Mouse (Mus musculus) frontal cortex, postnatal 10 days (tissue): ENCODE results near the gene F13b.
A peak's percentile ranks its signal among the peaks of the same experiment; 100 is the strongest.

Experiments
- DNase-seq, 2 experiments: peaks; one replicate each; pipeline ENCODE4 v3.0.0; 2022; ENCODE audit warnings: low spot score in 2 of 2, mixed read lengths in 1 of 2

The F13b gene

GRCm38 (mm10) chr1:139501258-139501752, at the start of gene F13b:
Gene F13b (plus strand): TSS chr1:139501702.
- no peak for DNase-seq

- peak; percentile 87 to 88 for DNase-seq
Observed at GRCm38 (mm10) chr1:139454340-139455225, 46.9 kb upstream of the F13b start, which contains the start of gene Aspm. Gene Aspm (plus strand): TSS chr1:139454772.

DNA sequence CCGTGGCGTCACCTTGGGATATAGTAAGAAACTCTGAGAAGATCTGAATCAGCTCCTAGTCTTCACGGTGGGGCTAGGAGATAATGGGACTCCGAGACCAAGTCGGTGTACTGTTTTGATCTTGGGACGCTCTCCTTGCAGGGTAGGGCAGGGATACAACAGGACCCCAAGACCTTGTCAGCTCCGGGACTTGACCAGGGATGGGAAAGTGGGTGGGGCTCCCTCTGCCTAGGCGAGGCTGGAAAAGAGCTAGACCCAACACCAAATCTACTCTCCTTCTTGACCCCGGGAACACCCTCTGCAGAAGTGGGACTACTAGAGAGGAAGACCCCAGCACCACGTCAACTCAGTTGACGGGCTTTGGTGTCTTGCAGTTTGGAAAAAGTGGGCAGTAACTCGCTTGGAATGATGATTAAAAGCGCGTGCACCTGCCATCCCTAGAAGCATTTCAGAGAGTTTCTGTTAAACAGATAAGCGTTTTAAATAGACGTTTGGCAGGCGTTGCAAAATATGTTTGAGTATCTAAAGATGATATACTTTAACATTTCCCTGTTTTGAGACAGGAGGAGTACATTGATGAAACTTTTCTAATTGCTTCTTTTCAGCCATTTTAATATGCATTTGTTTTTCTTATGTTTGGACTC, 46.2 kb upstream of the F13b start:
- DNase-seq: no peak

GRCm38 (mm10) chr1:139460807-139461206, 40.7 kb upstream of the F13b start:
- no peak for DNase-seq

GRCm38 (mm10) chr1:139465936-139466335, 35.6 kb upstream of the F13b start:
- DNase-seq: no peak

- DNase-seq: no peak
Observed at GRCm38 (mm10) chr1:139478898-139479297, 22.6 kb upstream of the F13b start.

DNA sequence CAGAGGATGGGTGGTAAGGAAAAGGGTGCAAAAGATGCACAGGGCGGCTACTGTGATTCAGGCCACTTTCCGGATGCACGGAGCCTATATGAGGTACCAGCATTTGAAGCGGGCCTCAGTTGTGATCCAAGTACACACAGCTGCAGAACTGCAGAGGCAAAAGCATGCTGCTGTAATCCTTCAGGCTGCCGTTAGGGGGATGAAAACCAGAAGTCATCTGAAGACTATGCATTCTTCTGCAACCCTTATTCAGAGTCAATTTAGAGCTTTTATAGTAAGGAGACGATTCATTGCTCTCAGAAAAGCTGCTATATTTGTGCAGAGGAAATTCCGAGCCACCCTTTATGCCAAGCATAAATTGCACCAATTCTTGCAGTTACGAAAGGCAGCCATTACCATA, 21.3 kb upstream of the F13b start:
- no peak for DNase-seq

- DNase-seq: no peak
Observed at GRCm38 (mm10) chr1:139481146-139481545, 20.4 kb upstream of the F13b start.

- DNase-seq: no peak
Observed at GRCm38 (mm10) chr1:139494630-139495029, 6.9 kb upstream of the F13b start.

DNA sequence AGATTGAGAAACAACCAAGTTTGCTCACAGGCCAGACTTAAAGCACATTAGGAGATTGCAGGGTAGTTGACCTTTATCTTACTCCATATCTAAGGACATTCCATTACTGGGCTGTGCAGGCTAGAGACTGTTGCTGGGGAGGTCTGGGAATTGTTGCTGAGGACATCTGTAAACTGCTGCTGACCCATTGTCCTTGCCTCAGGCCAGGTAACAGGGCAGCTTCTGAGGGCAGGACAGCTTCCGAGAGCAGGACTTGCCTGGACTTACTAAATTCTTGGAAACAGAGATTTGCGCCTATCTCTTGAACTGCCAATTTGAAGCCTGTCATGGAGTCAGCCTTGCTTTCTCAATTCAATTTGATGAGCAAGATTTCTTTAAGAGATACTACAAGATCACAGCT, 6.1 kb upstream of the F13b start:
- no peak for DNase-seq

- DNase-seq: no peak
Observed at GRCm38 (mm10) chr1:139496212-139496611, 5.3 kb upstream of the F13b start.

DNA sequence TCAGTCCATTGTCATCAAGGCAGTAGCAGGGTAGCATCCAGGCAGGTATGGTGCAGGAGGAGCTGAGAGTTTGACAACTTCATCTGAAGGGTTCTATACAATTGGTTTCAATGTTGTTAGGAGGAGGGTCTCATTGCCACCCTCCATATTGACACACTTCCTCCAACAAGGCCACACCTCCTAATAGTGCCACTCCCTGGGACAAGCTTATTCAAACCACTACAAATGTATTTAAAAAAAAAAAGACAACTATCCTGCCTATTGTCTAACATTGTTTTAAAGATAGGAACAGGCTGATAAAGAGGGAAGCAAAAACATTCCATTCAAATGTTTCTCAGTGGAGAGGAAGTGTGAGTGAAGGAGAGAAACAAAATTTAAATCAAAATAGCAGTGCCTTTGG, 1.8 kb upstream of the F13b start:
- DNase-seq: no peak

- no peak for DNase-seq
Observed at GRCm38 (mm10) chr1:139514556-139514955, 13.1 kb downstream of the F13b start.

DNA sequence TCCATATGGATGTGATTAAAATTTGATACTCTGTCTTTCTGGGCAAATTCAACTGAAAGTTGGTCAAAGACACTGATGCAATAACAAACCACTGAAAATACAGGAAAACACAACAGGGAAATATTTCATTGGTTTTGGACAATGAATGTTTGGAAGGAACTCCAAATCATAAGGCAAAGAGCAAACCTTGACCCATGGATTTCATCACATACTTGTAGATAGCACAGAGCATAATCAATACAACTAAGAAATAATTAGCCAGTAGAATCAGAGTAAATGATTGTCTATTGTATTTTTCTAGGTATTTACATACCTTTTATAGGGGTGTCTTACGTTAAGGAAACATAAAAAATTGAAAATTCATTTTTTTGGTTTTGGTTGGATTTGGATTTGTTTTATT, 47.0 kb downstream of the F13b start:
- no peak for DNase-seq

DNA sequence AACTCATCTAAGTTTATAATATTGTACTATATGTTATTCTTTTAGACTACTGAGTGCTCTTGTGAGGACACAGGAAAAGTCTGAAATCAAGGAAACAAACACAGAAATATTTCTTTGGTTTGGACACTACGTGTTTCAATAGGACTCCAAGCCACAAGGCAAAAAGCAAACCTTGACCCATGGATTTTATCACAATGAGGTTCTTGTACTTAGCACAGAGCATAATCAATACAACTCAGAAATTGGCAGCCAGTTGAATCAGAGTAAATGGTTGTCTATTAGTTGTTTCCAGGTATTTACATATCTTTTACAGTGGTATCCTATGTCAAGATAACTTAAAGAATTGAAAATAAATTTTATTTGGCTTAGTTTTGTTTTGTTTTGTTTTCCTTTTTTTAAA, 49.8 kb downstream of the F13b start:
- no peak for DNase-seq

DNA sequence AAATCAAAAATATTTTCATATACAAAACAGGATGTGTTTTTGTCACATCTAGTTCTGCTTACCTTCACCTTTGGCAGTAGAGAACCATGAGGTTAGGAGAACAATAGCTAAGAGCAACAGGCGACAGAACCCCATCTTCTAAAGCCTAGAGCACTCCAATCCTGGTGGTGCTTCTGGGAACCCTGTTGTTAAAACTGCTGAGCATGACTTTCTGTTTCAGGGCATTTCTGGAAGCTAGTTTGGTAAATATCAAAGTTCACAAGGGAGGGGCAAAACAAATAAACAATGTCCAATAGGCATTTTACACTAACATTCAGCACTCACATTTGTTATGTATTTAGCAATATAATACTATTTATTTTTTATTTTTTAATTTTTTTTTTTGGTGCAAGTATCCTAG, 58.5 kb downstream of the F13b start, which contains the start of gene Cfhr1:
Gene Cfhr1, minus strand, starts transcription at position 249 of the 400 bp plus-strand sequence.
- DNase-seq: no peak
